Mouse (Mus musculus): Measurements from ENCODE around the gene Nudt9.

Nudt9 gene

DNA sequence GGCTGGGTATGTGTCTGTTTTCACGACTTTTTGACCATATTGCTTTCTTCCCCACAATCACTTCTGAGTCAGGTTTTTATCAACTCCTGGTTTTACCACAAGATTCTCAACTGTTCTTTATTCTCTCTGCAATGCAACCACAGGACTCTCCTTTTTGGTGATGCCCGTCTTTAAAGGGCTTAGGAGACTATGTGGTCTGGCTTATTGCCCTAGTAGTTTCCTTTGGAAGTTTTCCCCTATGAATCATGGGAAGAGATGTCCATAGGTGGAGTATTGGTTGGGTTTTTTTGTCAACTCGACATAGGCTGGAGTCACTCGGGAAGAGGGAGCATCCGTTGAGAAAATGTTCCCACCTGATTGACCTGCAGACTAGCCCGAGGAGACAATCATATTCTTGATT lies 34.6 kb downstream of the Nudt9 start:
- no peak for DNase-seq

DNA sequence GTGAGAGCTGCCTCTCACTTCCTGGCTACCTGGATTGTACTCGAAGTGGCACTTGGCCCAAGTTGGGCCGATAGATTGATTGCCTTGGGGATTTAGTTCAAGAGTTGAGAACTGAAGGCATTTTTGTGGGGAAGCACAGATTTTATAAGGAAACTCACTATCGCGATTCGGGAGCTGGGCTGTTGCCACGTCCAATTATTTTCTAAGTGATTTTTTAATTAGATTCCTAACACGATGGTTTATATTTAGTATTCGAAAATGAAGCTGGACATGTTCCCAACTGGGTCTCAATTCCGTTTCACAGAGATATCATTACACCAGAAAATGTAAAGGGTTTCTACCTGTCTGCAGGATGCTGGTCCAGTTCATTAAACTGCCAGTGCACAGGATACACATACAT lies 39.3 kb downstream of the Nudt9 start:
- no peak for DNase-seq

DNA sequence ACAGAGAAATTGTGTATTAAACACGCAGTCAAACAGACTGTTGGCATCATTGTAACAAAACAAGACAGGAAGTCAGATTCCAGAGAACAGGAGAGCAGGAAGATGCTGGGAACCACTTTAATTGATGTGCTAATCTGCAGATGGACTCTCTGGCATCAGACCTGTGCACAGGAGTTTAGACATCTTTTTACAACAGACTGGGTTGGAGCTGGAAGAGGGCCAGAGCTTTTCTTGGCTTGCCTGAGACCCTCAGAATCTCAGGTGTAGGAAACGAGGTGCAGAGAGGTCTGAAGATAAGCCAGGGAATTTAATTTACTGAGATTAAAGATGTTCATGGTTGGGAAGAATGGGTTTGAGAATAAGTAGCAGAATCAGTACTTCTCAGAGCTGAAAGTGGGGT lies 43.6 kb downstream of the Nudt9 start:
- DNase-seq = peak; percentile 54 to 60

DNA sequence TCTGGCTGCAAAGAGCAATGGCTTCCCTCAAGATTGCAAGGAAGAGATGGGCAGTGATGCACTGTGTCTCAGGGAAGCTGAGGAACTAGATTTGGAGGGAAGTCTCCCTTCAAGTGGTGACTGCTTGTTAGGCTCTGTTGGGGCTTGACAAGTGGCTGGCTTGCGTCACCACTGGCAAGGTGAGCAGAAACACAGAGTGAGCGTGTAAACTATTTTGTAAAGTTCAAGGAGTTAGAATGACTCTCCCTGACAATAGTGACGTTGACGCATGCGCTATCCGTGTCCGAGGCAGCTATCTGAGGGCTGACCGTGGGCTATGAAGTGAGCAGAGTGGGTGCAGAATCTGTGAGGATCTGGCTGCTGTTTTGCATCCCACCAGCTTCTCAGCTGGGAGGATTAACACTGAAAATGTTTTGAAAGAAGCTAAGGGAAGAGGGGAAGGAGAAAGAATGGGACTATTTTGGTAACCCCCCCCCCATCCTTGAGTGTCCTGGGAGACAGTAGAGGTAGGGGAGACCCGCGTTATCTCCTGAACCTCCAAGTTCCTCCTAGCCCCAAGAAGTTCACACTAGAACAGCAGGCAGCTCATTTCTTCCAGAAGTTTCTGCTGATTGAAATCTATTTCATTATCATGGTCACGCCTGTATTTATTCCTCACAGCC lies 49.4 kb downstream of the Nudt9 start:
- no peak for DNase-seq

DNA sequence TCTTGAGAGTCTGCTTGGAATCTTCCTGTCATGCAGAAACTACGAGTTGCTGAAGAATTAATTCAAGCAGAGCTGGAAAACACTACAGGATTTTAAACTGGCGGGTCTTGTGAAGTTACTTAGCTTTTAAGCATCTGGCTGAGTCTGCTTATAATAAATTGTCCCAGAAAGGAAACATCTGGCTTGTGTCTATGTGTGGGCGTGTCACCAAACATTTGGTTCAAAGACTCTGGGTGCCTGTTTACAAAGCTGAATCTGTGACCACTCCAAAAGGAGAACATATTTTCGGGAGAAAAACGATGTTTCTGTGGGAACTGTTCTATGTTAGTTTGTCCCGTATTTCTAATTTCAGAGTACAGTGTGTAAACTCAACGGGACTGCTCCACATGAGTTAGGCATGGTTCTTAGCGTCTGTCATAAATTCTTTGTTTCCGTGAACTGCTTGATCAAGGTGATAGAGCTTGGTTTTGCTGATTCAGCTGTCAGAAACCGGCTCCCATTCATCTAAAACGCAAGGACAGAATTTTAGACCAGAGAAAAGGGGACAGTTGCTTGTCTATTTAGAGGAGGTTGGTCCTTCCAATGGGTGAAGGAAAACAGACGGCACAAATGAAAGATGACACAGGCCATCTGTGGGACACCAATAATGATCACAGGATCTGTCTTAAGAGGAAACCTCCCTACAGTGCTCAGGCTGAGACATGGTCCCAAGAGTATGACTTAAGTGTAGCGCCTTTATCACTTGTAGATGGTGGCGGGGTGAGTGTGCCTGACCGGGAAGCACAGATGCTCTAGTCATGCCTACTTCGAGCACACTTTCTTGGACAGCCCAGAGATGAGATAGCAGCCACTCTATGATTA lies 50.2 kb downstream of the Nudt9 start:
- DNase-seq = no peak

DNA sequence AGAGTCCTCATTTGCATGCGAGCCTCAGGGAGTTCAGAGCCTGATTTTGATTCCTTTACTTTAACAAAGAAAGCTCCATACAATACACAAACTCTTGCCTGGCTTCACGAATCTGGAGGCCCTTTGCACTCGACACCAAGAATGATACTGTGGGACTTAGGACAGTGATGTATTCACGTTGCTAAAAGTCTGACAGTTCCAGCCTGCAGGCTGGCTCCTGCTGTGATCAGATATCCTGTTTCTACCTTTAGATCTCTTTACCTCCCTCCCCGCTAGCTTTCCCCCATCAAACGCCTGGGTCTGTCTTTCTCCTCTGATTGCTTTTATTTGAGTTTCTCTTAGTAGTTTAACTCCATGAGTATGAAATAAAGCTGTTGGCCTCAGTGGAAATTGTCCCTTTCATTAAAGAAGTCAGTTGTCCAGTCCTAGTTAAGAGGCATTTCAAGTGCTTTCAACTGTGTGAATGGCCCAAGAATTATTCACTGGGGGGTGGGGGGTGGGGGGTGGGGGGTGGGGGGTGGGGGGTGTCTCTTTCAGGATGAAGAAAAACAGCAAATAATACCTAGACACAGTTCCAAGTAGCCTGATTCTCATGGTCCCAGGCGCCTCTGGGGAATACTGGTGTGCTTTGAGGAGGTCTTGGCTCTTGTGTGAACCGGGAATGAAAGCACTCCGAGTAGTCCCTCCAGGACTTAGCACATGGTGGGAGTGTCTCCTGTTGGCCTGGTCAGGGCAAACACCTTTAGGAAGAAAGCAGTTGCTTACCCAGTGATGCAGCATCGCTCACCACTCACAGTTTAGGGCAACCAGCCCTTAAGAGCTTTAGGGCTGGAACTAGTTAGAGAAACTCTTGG lies 55.8 kb downstream of the Nudt9 start:
- DNase-seq = peak in 1 of 2 experiments; percentile 22

GRCm38 (mm10) chr5:104103171-104103570 lies 57.1 kb downstream of the Nudt9 start:
- DNase-seq = no peak

DNA sequence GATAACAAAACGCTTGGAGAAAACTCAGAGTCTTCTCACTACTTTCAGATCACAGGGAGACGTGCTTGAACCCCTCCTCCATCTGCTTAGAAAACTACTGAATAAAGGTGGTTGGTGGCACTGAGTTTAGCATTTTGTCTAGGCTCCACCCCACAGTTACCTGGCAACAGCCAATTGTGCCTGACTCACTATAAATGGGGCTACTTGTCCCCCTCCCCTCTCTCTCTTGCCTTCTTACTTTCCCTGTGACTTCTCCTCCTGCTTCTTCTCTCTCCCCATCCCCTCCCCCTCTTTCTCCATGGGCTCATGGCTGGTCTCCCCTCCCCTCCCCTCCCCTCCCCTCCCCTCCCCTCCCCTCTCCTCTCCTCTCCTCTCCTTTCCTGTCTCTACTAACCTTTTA lies 58.0 kb downstream of the Nudt9 start:
- no peak for DNase-seq

DNA sequence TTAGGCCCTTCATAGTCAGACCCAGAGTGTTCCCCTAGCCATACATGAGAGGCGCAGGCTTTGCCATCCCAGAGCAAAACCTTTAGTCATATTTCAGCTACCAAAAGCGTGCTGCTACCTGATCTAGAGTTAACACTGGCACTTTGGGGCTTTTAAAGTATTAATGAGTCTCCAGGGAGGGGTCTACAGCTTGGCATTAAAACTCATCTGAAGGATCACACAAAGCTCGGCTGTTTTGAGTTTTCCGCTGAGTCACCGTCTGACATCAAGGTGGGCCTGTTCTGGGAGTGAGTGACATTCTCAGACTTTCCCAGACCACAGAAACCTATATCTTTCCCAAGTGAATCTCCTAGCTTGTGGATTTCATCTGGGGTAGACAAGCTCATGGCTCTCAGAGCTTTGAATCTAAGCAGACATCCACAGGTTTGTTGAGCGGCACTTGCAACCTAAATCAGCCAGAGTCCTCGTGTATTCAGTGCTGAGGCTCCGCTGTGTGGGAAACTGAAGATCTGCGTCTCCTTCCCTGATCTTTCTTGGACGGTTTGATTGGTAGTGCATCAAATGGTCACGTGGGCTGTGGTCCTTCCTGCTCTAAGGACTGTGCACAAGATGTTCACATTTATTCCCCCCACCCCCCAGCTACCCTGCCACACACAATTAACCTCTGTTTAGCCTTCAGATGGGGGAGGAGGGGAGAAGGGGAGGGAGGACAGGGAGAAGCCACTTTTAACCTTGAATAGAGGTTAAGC lies 62.2 kb downstream of the Nudt9 start:
- peak; percentile 50 to 51 for DNase-seq

DNA sequence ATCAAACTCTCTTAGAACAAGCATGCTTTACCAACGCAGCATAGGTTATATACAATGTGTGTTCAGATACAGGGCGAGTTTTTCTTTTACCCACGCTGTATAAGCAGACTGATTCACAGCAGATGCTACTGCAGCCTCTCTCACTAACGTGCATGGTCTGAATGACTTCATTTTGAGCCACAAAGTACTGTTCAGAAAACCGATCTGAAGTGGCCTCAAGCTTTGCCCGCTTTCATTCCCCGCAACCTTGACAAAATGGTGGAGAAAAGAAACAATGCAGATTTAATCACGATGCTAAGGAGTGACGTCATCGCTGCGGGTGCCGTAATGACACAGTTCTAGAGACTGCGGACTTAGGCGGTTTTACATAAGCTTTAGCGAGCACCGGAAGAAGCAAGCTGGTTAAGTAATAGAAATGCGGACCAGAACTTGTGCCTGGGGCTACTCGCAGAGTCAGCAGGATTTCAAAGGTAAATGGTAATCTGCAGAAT lies 62.8 kb downstream of the Nudt9 start:
- peak; percentile 54 to 65 for DNase-seq

DNA sequence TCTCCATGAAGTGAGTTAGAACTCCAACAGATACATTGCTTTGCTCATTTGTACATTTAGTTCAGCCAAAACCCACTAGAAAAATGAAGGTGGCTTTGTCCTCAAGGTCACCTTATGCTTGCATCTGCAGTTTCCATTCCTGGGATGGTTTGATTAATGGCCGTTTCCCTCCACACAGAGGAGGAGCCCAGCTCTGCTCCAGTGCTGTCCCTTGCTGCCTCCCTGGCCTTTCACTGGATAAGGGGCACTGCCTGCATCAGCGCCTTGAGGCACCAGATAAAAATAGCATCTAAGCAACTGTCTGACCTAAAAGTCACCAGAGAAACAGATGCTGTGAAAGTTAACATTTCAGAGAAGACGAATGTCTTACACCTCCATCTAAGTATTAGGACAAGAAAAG lies 63.4 kb downstream of the Nudt9 start:
- DNase-seq = peak; percentile 12 to 23

DNA sequence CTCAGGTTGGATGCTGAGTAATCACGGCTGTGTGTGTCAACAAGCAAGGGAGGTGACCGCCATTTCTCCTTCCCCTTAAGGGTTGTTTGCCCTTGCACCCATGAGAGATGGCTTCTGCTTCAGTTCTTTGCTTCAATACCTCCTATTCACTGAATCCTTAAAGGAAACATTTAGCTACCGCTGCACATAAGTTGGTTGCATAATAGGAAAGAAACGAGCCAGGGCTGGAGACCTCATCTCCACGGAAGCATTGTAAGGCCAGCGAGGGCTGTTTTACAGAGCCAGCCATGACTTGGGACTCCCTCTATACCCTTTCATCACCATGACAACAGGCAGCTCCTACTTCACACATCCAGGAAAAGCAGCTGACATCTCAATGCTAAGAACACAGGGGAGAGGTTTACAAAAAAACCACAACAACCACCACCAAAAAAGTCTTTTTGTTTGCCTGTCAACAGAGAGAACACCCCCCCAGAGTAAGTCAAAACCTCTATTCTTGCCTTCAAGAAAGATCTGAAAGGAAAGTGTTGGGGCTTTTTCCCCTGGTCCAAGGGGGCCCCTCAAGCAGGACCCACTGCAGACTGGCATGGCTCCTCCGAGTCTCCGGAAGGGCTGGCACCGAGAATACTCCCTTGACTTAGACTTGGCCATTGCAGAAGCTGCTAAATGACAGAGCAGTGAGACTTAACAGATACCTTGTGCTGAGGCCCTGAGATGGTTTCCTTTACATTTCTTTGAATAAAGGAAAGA lies 64.2 kb downstream of the Nudt9 start:
- DNase-seq = peak; percentile 44 to 49

- DNase-seq = peak in 1 of 2 experiments; percentile 23
Observed at GRCm38 (mm10) chr5:104112016-104112415, 65.9 kb downstream of the Nudt9 start.

DNA sequence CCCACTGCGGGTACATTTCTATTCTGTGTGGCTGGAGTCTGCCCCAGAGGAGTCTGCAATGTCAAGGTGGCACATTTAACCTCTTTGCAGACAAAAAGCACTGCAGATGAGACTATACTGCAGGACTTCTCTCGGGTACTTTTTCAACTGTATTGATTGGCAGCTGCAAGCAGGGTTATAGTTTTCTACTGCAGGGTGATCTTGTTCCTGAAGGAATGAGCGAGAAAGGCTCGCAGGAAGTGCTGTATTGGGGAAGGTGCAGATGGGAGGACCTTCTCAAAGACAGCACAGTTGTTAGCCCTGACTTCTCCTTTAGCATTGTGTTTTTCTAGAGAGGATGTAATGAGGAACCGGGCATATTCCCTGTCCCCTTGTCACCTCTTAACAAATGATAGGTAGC lies 66.4 kb downstream of the Nudt9 start:
- no peak for DNase-seq

DNA sequence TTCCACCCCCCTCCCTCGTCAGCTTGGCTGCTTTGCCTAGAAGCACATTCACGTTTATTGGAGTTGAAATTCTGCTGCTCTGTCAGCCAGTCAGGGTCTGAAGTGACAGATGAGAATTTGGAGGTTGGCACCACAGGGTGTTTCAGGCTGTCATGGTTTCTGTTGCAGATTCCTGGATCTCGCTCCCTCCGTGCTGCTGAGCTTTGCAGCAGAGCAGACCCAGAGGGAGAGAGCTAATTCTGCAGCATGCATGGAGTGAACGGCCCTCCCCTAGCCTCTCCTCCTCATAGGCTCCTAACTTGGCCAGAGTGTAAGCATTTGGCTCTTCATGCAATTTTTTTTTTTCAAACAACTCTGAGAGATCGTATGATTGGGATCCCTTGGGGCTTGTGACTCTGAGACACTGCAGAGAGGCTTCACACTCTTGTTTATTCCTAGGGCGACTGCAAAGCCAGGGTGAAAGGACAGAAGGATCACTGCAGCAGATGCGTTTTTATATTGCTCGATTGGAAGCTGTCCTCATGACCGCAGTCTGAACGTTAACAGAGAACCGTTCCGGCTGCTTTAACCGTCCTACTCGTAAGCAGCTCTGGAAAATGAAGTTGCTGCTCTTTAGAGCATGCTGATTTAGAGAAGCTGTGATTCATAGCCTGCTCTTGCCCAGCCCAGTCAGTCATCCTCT lies 67.5 kb downstream of the Nudt9 start, which contains the start of gene Sparcl1:
Gene Sparcl1 (minus strand): TSS at position 243 of the 682 bp plus-strand sequence.
- peak; percentile 72 to 77 for DNase-seq
